Mouse (Mus musculus): ENCODE results near the gene Fam184b. TPM values are rescaled to one million over a fixed set of nuclear protein-coding genes. Genes with fewer than 3 reads are reported as not detected.

Gene Fam184b
- polyA plus RNA-seq, 1 experiment from 2014 or later, result 0.79 TPM

- Histone ChIP-seq H3K4me3 (no peak overlapping the region), H3K4me2 (replicated peaks) (no peak overlapping the region), H3K36me3 (no peaks in the 10 kb centered on the region), H3K27ac (no peak overlapping the region), H3K9ac (no peak overlapping the region), H3K4me1 (no peaks in the 10 kb centered on the region), H3K9me3 (replicated peaks) (no peaks in the 10 kb centered on the region), H3K27me3 (no peaks in the 10 kb centered on the region)
- ATAC-seq (ENCODE audit: low FRiP score), result no peak
- 84% methylated on average over 8 of the region's 8 CpGs for WGBS
These were observed 54.8 kb downstream of the Fam184b start for GRCm38 (mm10) chr5:45584601-45585000.

GRCm38 (mm10) chr5:45580279-45580678 lies 59.1 kb downstream of the Fam184b start:
- Histone ChIP-seq H3K4me1 (no peaks in the 10 kb centered on the region), H3K9ac (no peak overlapping the region), H3K4me3 (no peak overlapping the region), H3K9me3 (replicated peaks) (no peaks in the 10 kb centered on the region), H3K36me3 (no peaks in the 10 kb centered on the region), H3K27me3 (no peaks in the 10 kb centered on the region), H3K27ac (no peak overlapping the region), H3K4me2 (replicated peaks) (no peak overlapping the region)
- 81% methylated on average over 10 of the region's 10 CpGs for WGBS
- no peak for ATAC-seq (ENCODE audit: low FRiP score)

GRCm38 (mm10) chr5:45577376-45577775 lies 62.0 kb downstream of the Fam184b start:
- Histone ChIP-seq H3K9ac (no peak overlapping the region), H3K4me2 (replicated peaks) (no peak overlapping the region), H3K27me3 (no peaks in the 10 kb centered on the region), H3K27ac (no peak overlapping the region), H3K4me3 (no peak overlapping the region), H3K4me1 (0 out of 2 replicates have a peak, but pooled peaks cover 2% of the 10 kb centered on the region), H3K9me3 (replicated peaks) (no peaks in the 10 kb centered on the region), H3K36me3 (no peaks in the 10 kb centered on the region)
- ATAC-seq (ENCODE audit: low FRiP score), result no peak
- WGBS, result 87% methylated on average over 1 of the region's 1 CpGs

DNA sequence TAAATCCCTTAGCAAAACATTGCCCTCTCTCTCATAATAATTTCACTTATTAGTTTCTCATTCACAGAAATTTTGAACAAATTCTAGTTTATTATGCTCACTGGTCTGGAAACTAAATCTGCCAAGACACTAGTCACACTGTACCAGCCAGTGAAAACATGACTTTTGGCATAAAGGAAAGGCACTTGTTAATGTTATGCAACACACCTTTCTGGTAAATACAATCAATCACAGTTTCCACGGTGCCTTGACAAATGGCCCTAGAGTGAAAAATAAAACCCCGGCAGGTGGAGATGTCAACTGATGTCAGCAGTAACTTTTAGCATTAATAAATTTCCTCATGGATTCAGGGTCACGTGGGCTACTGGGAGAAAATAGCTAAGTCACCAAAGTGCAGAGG lies 62.7 kb downstream of the Fam184b start:
- 0 out of 2 replicates have a peak, but pooled peaks cover 2% of the 10 kb centered on the region for H3K4me1 ChIP-seq
- no peaks in the 10 kb centered on the region for H3K27me3 ChIP-seq
- no peak overlapping the region for H3K4me2 ChIP-seq (replicated peaks)
- ATAC-seq (ENCODE audit: low FRiP score), result no peak
- WGBS, result 74% methylated on average over 3 of the region's 3 CpGs
- no peak overlapping the region for H3K9ac ChIP-seq
- no peak overlapping the region for H3K4me3 ChIP-seq
- H3K27ac ChIP-seq, result no peak overlapping the region
- H3K9me3 ChIP-seq (replicated peaks), result no peaks in the 10 kb centered on the region
- H3K36me3 ChIP-seq, result no peaks in the 10 kb centered on the region

DNA sequence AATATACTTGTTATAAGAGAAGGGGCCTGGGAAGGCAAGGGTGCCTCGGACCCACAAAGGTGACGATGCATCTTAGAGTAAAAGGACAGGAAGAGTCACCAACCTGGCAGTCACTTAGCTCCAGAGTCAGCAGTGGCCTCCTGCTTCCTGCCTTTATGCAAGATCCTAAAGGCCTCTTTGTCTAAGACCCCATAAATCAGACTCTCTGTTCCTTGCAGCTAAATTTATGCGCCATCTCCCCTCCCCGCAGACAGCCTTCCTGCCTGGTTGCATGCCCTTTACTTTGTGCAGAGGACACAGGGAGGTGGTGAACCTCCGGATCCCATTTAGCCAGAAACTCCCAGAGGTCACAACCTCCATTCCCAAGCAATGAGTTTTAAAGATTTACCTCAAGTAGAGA lies 66.6 kb downstream of the Fam184b start:
- Histone ChIP-seq H3K9ac (no peak overlapping the region), H3K4me3 (no peak overlapping the region), H3K27me3 (no peaks in the 10 kb centered on the region), H3K4me1 (0 out of 2 replicates have a peak, but pooled peaks cover 2% of the 10 kb centered on the region), H3K36me3 (no peaks in the 10 kb centered on the region), H3K27ac (no peak overlapping the region; the same call in 1 of the 2 replicates), H3K9me3 (replicated peaks) (no peaks in the 10 kb centered on the region), H3K4me2 (replicated peaks) (no peak overlapping the region)
- ATAC-seq (ENCODE audit: low FRiP score), result no peak
- 34% methylated on average over 5 of the region's 5 CpGs for WGBS

DNA sequence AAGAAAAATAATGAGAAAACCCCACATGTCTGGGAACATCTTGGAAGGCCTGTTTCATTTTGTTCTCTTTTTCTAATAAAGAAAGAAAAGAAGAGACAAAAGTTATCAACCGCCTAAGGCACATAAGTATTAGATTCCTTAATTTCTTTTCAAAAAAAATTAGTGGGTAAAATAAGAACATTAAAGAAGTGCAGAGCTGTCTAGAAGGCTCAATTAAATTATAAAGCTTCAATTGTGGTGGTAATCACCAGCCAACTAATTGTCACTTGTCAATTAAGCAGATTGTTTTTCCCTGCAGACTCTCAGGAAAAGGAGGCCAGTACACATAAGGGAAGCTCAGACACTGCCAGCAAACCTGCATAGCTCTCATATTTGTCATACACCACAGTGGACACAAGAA lies 73.6 kb downstream of the Fam184b start:
- 93% methylated on average over 1 of the region's 1 CpGs for WGBS
- no peak overlapping the region for H3K4me2 ChIP-seq (replicated peaks)
- H3K4me3 ChIP-seq, result no peak overlapping the region
- no peaks in the 10 kb centered on the region for H3K27me3 ChIP-seq
- no peaks in the 10 kb centered on the region for H3K4me1 ChIP-seq
- H3K27ac ChIP-seq, result no peak overlapping the region
- no peaks in the 10 kb centered on the region for H3K36me3 ChIP-seq
- no peak for ATAC-seq (ENCODE audit: low FRiP score)
- H3K9ac ChIP-seq, result no peak overlapping the region
- H3K9me3 ChIP-seq (replicated peaks), result peaks cover 3% of the 10 kb centered on the region; the same call in 1 of the 2 replicates

DNA sequence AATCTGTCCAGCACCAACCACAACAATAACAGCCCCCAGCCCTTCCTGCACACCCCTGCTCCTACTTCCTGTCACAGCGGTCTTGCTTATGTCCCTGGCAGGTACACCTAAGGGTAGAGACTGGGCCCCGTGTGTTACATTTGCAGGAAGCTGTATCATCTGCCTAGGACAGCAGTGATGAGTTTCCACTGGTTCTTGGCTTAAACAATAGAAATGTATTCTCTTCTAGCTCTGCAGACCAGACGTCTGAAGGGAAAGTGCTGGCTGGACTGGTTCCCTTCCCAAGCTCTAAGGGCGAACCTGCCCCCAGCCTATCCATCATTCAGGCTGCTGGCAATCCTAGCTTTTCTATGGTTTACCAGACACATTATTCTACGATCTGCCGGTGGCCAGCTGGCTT lies 75.4 kb downstream of the Fam184b start:
- no peaks in the 10 kb centered on the region for H3K27me3 ChIP-seq
- no peak overlapping the region for H3K4me3 ChIP-seq
- H3K4me1 ChIP-seq, result no peaks in the 10 kb centered on the region
- H3K27ac ChIP-seq, result no peak overlapping the region
- H3K9me3 ChIP-seq (replicated peaks), result peaks cover 3% of the 10 kb centered on the region; the same call in 1 of the 2 replicates
- H3K4me2 ChIP-seq (replicated peaks), result no peak overlapping the region
- H3K36me3 ChIP-seq, result no peaks in the 10 kb centered on the region
- no peak overlapping the region for H3K9ac ChIP-seq
- 75% methylated on average over 6 of the region's 6 CpGs for WGBS
- ATAC-seq (ENCODE audit: low FRiP score), result no peak

DNA sequence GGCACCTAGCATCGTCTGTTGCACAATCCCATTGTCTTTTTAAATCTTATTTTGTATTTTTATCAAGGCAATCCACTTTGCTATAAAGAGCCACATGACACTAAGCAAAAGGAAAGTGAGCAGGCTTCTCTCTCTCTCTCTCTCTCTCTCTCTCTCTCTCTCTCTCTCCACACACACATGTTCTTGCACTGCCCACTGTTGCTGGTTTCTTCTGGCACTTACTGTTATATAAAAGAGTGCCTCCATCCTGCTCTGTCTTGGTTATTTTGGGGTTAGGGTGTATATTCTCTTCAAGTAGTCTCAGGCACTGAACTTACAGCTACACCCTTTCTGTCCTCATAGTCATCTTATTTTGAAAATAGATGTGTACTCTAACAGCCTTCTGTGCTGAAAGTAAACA lies 89.8 kb downstream of the Fam184b start:
- no peak for ATAC-seq (ENCODE audit: low FRiP score)
- no peak overlapping the region for H3K4me2 ChIP-seq (replicated peaks)
- no peak overlapping the region for H3K4me3 ChIP-seq
- no peaks in the 10 kb centered on the region for H3K27me3 ChIP-seq
- H3K36me3 ChIP-seq, result no peaks in the 10 kb centered on the region
- no peaks in the 10 kb centered on the region for H3K9me3 ChIP-seq (replicated peaks)
- no peak overlapping the region for H3K9ac ChIP-seq
- WGBS, result 89% methylated on average over 1 of the region's 1 CpGs
- H3K27ac ChIP-seq, result no peak overlapping the region
- no peaks in the 10 kb centered on the region for H3K4me1 ChIP-seq

DNA sequence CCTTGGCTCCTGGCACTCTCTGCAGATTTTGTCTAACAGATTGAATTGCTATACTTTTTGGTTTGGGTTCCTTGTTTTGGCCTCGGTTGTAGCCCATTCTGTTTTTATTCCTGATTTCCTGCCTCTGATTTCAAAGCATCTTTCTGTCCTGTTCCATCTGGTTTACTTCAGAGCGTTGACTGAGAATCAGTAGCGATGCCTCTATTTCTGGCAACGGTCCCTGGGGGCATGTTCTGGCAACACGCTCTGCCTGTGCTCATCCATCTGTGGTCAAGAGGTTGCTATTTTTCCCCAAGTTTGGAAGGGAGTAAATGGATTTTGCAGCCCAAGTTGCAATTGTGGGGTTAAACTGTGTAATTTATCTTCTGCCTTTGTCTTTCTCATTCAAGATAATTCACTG lies 96.0 kb downstream of the Fam184b start:
- no peaks in the 10 kb centered on the region for H3K27me3 ChIP-seq
- H3K36me3 ChIP-seq, result no peaks in the 10 kb centered on the region
- H3K4me1 ChIP-seq, result no peaks in the 10 kb centered on the region
- no peak for ATAC-seq (ENCODE audit: low FRiP score)
- no peak overlapping the region for H3K27ac ChIP-seq
- no peak overlapping the region for H3K9ac ChIP-seq
- no peaks in the 10 kb centered on the region for H3K9me3 ChIP-seq (replicated peaks)
- no peak overlapping the region for H3K4me2 ChIP-seq (replicated peaks)
- no peak overlapping the region for H3K4me3 ChIP-seq
- 63% methylated on average over 5 of the region's 5 CpGs for WGBS

DNA sequence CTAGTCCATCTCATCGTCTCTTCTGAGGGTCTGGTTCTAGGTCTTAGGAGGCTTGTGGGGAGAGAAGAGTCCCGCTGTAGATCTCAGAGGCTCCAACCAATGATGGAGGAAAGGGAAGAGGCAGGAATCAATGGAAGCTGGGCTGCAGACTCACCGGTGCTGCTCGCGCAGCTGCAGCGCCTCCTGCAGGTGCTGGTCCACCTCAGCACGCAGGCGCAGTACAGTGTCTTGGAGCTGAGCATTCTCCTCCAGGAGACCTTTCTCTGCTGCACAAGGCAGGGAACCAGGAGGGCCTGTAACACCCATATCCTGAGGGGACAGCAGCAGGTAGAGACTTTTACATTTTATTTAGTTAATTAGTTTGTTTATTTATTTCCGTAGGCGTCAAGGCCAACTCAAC lies 99.9 kb downstream of the Fam184b start:
- ATAC-seq (ENCODE audit: low FRiP score), result no peak
- H3K9me3 ChIP-seq (replicated peaks), result no peaks in the 10 kb centered on the region
- 52% methylated on average over 10 of the region's 10 CpGs for WGBS
- no peak overlapping the region for H3K4me2 ChIP-seq (replicated peaks)
- H3K27ac ChIP-seq, result no peak overlapping the region
- H3K9ac ChIP-seq, result no peak overlapping the region
- no peaks in the 10 kb centered on the region for H3K4me1 ChIP-seq
- H3K27me3 ChIP-seq, result no peaks in the 10 kb centered on the region
- no peak overlapping the region for H3K4me3 ChIP-seq
- H3K36me3 ChIP-seq, result no peaks in the 10 kb centered on the region

- Histone ChIP-seq H3K4me3 (no peak overlapping the region), H3K9me3 (replicated peaks) (no peaks in the 10 kb centered on the region), H3K27ac (no peak overlapping the region), H3K4me1 (no peaks in the 10 kb centered on the region), H3K27me3 (no peaks in the 10 kb centered on the region), H3K9ac (no peak overlapping the region), H3K4me2 (replicated peaks) (no peak overlapping the region), H3K36me3 (peaks cover 12% of the 10 kb centered on the region; the same call in 1 of the 2 replicates)
- ATAC-seq (ENCODE audit: low FRiP score), result no peak
- 76% methylated on average over 4 of the region's 4 CpGs for WGBS
These were observed 104.2 kb downstream of the Fam184b start for GRCm38 (mm10) chr5:45535177-45535576.

GRCm38 (mm10) chr5:45534319-45535098 lies 104.9 kb downstream of the Fam184b start:
- ATAC-seq (ENCODE audit: low FRiP score), result peak; percentile 83
- WGBS, result 5% methylated on average over 16 of the region's 17 CpGs
- Histone ChIP-seq H3K9me3 (replicated peaks) (no peaks in the 10 kb centered on the region), H3K9ac (no peak overlapping the region), H3K4me3 (no peak overlapping the region), H3K4me2 (replicated peaks) (peak overlapping the region; percentile 15), H3K4me1 (no peaks in the 10 kb centered on the region), H3K36me3 (peaks cover 14% of the 10 kb centered on the region; the same call in 1 of the 2 replicates), H3K27me3 (no peaks in the 10 kb centered on the region), H3K27ac (no peak overlapping the region)

GRCm38 (mm10) chr5:45529696-45530095 lies 109.7 kb downstream of the Fam184b start:
- peaks cover 58% of the 10 kb centered on the region for H3K36me3 ChIP-seq
- H3K9me3 ChIP-seq (replicated peaks), result no peaks in the 10 kb centered on the region
- no peak for ATAC-seq (ENCODE audit: low FRiP score)
- no peak overlapping the region for H3K27ac ChIP-seq
- H3K4me2 ChIP-seq (replicated peaks), result no peak overlapping the region
- no peaks in the 10 kb centered on the region for H3K27me3 ChIP-seq
- H3K4me1 ChIP-seq, result no peaks in the 10 kb centered on the region
- H3K4me3 ChIP-seq, result no peak overlapping the region
- 97% methylated on average over 3 of the region's 3 CpGs for WGBS
- H3K9ac ChIP-seq, result no peak overlapping the region

Data from hindbrain, embryonic 12.5 days (tissue).